Mouse (Mus musculus) duodenum, adult 2 months (tissue): ENCODE results near the gene Myo18b. TPM values are rescaled to one million over a fixed set of nuclear protein-coding genes. Genes with fewer than 3 reads are reported as not detected.

Experiments
- polyA plus RNA-seq: library from polyadenylated mRNA; depleted of rRNA; stranded (reverse); fragments of >200 nt; gene quantifications from 2 replicates; pipeline ENCODE4 v1.2.3, GENCODE M21; 2012; ENCODE audit warnings: low replicate concordance; rRNA removed

Gene Myo18b
- 0.23 and 1.1 TPM in 2 replicates for polyA plus RNA-seq

GRCm38 (mm10) chr5:112895674-112896654 is at the start of gene Myo18b:
Gene Myo18b (minus strand): TSS chr5:112896362.

Other genes starting within 250 kb of the Myo18b start
- gene Grk3, start 119.4 kb upstream of the Myo18b start, polyA plus RNA-seq = 1.8 and 6.7 TPM in 2 replicates
- 0.34 TPM in 1 of 2 replicates, not detected in the other for gene Crybb2, start 173.8 kb upstream of the Myo18b start, polyA plus RNA-seq
- gene Crybb3, start 185.2 kb upstream of the Myo18b start, polyA plus RNA-seq = 2.5 and 12.4 TPM in 2 replicates